Mouse (Mus musculus) neural tube, embryonic 14.5 days (tissue): ENCODE results near the gene Ror2. TPM values are rescaled to one million over a fixed set of nuclear protein-coding genes. Genes with fewer than 3 reads are reported as not detected.

Source experiments
- ATAC-seq: fragments of 200-750 bp; cut with Nextera tagmentation; 2 replicates; pipeline ENCODE4 v1.8.0; 2017; ENCODE audit warnings: low read depth, mild to moderate bottlenecking, moderate TSS enrichment, moderate library complexity
- H3K27ac ChIP-seq: fragments of 300-500 bp; sonication (generic); 2 replicates; pipeline ENCODE4 v1.5.1; 2014; ENCODE audit warnings: low read depth, mild to moderate bottlenecking, control low read depth, low read length, moderate library complexity, mixed read lengths
- H3K27me3 ChIP-seq: fragments of 300-500 bp; sonication (generic); 2 replicates; pipeline ENCODE4 v1.6.1; 2014; ENCODE audit warnings: low read length; ENCODE audit not compliant: control insufficient read depth, insufficient read depth
- H3K36me3 ChIP-seq: fragments of 300-500 bp; sonication (generic); 2 replicates; pipeline ENCODE4 v1.6.1; 2014; ENCODE audit warnings: low read length, mixed read lengths; ENCODE audit not compliant: control insufficient read depth, insufficient read depth
- H3K4me1 ChIP-seq: fragments of 300-500 bp; sonication (generic); 2 replicates; pipeline ENCODE4 v1.6.1; 2014; ENCODE audit warnings: low read length; ENCODE audit not compliant: control insufficient read depth, insufficient read depth
- H3K4me2 ChIP-seq: fragments of 300-500 bp; sonication (generic); 2 replicates; pipeline ENCODE4 v1.6.1; 2014; ENCODE audit warnings: mild to moderate bottlenecking, low read depth, low read length, control low read depth
- H3K4me3 ChIP-seq: fragments of 300-500 bp; sonication (generic); 2 replicates; pipeline ENCODE4 v1.5.1; 2014; ENCODE audit warnings: low read depth, low read length, control low read depth, mixed read lengths
- H3K9ac ChIP-seq: fragments of 300-500 bp; sonication (generic); replicated peaks from 2 replicates; pipeline ENCODE4 v1.6.1; 2014; ENCODE audit warnings: low read depth, mild to moderate bottlenecking, control low read depth, low read length, mixed read lengths
- H3K9me3 ChIP-seq: fragments of 300-500 bp; sonication (generic); 2 replicates; pipeline ENCODE4 v1.6.1; 2016; ENCODE audit warnings: low read length; ENCODE audit not compliant: control insufficient read depth
- WGBS: fragments of 180-500 bp; shearing (Covaris S2); extraction: QIAGEN DNeasy Blood & Tissue Kit; methylation state at CpG from one replicate; pipeline ENCODE4 v1.1.7; 2014; 5-methylcytosine and 5-hydroxymethylcytosine counted together
- polyA plus RNA-seq: library from polyadenylated mRNA; unstranded; fragments of >200 nt; fragmentation: Nextera tagmentation; extraction: Ambion mirVana; gene quantifications from 2 replicates; pipeline ENCODE4 v1.2.1, GENCODE M21; 2014

Ror2 gene
- polyA plus RNA-seq, 1 experiment from 2014 or later = 1.1 TPM

DNA sequence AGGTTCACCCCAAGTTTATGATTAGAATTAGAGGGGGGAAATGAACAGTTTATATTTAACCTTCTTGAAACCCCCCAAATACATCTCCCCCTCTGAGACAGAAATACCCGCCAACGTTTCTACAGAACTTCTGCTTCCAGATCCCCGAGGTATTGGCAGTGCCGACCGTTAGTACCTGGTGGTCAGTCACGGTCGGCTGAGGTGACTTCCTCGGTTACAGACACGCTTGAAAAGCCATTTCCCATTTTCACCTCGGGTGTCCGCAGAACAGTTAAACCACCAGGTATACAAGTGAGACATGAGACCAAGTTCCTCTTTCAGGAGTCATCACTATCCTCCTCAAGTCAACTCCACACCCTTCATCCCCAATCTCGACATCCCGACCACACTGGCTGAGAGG, 179.2 kb downstream of the Ror2 start:
- Histone ChIP-seq H3K9ac (no peak overlapping the region), H3K4me2 (no peak overlapping the region), H3K4me3 (no peak overlapping the region), H3K9me3 (no peaks in the 10 kb centered on the region), H3K27ac (no peak overlapping the region), H3K27me3 (no peaks in the 10 kb centered on the region), H3K36me3 (no peaks in the 10 kb centered on the region), H3K4me1 (0 out of 2 replicates have a peak, but pooled peaks cover 3% of the 10 kb centered on the region)
- 91% methylated on average over 13 of the region's 13 CpGs for WGBS
- ATAC-seq = no peak

- Histone ChIP-seq H3K4me2 (no peak overlapping the region), H3K9me3 (no peaks in the 10 kb centered on the region), H3K27ac (no peak overlapping the region), H3K9ac (no peak overlapping the region), H3K36me3 (no peaks in the 10 kb centered on the region), H3K4me3 (no peak overlapping the region), H3K4me1 (no peaks in the 10 kb centered on the region; the same call in 1 of the 2 replicates), H3K27me3 (no peaks in the 10 kb centered on the region)
- ATAC-seq = no peak
- WGBS = 37% methylated on average over 17 of the region's 17 CpGs
These were observed 185.9 kb downstream of the Ror2 start for GRCm38 (mm10) chr13:53099771-53100682.

DNA sequence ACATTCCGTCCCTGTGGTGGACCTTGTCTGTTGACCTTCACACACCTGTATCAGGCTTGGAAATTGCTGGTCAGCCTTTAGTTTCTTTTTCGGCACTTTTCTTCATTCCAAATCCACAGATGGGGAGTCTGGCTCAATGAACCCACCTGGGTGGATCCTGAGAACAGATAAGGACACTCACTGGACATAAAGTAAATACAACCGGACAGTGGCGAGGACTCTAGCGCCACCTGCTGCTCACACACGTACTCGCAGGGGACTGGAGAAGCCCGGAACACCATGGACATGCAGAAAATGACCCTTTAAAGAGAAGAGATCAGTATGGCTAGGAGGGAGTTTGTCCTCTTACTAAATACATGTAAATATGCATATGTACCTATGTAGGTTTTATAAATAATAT, 189.3 kb downstream of the Ror2 start:
- Histone ChIP-seq H3K9ac (no peak overlapping the region), H3K4me3 (no peak overlapping the region), H3K4me2 (no peak overlapping the region), H3K4me1 (no peaks in the 10 kb centered on the region; the same call in 1 of the 2 replicates), H3K27ac (no peak overlapping the region), H3K9me3 (no peaks in the 10 kb centered on the region), H3K27me3 (no peaks in the 10 kb centered on the region), H3K36me3 (no peaks in the 10 kb centered on the region)
- peak; percentile 44; the same call in 1 of the 2 replicates for ATAC-seq
- WGBS = 16% methylated on average over 8 of the region's 8 CpGs

DNA sequence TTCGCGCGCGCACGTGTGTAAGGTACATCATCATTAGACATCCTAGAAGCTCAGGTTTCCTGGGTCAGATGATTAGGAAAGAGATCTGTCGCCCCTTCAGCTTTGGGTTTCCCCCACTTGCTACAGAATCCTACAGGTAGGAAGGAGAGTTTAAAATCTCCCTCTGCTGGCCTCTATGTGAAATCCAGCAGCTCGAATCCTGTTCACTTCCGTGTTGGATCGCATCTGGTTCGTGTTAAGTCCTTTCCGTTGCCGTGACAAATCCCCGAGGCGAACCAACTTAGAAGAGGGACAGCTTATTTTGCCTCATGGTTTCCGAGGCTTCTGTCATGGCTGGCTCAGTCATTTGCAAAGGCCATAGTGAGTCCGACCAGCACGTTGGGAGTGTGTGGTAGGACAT, 190.7 kb downstream of the Ror2 start:
- H3K4me1 ChIP-seq = no peaks in the 10 kb centered on the region; the same call in 1 of the 2 replicates
- H3K9ac ChIP-seq = no peak overlapping the region
- no peaks in the 10 kb centered on the region for H3K27me3 ChIP-seq
- no peaks in the 10 kb centered on the region for H3K9me3 ChIP-seq
- no peak overlapping the region for H3K4me2 ChIP-seq
- WGBS = 85% methylated on average over 17 of the region's 17 CpGs
- H3K27ac ChIP-seq = no peak overlapping the region
- ATAC-seq = no peak
- H3K4me3 ChIP-seq = no peak overlapping the region
- H3K36me3 ChIP-seq = no peaks in the 10 kb centered on the region

- Histone ChIP-seq H3K9ac (no peak overlapping the region), H3K4me2 (no peak overlapping the region), H3K4me1 (no peaks in the 10 kb centered on the region), H3K36me3 (no peaks in the 10 kb centered on the region), H3K27ac (no peak overlapping the region), H3K4me3 (no peak overlapping the region), H3K9me3 (no peaks in the 10 kb centered on the region), H3K27me3 (no peaks in the 10 kb centered on the region)
- no peak for ATAC-seq
- WGBS = 84% methylated on average over 8 of the region's 8 CpGs
These were observed 191.3 kb downstream of the Ror2 start for GRCm38 (mm10) chr13:53094658-53095057.

GRCm38 (mm10) chr13:53093407-53093806, 192.5 kb downstream of the Ror2 start:
- Histone ChIP-seq H3K27ac (no peak overlapping the region), H3K4me2 (no peak overlapping the region), H3K27me3 (no peaks in the 10 kb centered on the region), H3K36me3 (no peaks in the 10 kb centered on the region), H3K9me3 (no peaks in the 10 kb centered on the region), H3K4me1 (no peaks in the 10 kb centered on the region), H3K4me3 (no peak overlapping the region), H3K9ac (no peak overlapping the region)
- 57% methylated on average over 4 of the region's 4 CpGs for WGBS
- ATAC-seq = no peak

DNA sequence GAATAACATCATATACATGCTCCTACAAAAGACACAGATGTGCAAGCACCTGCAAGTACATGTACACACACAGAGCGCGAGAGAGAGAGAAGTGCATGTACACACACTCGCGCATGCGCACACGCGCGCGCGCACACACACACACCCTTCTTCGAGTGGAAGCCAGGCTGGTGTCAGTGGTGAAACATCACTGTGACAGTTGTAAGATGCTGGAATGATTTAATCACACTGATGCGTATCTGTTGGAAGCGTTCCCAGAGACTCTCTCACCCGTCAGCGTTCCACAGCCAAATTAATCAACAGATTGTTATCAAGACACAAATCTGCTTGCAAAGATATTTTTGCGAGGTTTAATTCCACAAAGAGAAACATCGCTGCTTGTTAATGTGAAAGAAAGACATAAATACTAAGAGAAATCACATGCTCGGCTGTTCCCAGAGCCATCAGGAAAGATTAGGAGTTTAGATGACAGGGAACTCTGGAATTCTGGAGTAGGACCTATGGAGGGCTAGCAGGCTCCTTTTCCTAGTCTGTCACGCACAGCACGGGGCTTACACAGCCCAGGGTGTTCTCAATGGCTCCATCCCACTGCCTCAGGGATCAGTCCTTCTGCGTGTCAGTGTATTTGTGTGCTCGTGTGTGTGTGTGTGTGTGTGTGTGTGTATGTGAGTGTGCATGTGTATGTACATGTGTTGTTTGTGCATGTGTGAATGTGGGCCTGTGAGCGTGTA, 199.2 kb downstream of the Ror2 start:
- 79% methylated on average over 23 of the region's 23 CpGs for WGBS
- H3K4me2 ChIP-seq = no peak overlapping the region
- H3K4me1 ChIP-seq = no peaks in the 10 kb centered on the region
- no peak overlapping the region for H3K9ac ChIP-seq
- H3K9me3 ChIP-seq = no peaks in the 10 kb centered on the region
- H3K4me3 ChIP-seq = no peak overlapping the region
- H3K27ac ChIP-seq = no peak overlapping the region
- H3K36me3 ChIP-seq = no peaks in the 10 kb centered on the region
- no peak for ATAC-seq
- H3K27me3 ChIP-seq = no peaks in the 10 kb centered on the region

DNA sequence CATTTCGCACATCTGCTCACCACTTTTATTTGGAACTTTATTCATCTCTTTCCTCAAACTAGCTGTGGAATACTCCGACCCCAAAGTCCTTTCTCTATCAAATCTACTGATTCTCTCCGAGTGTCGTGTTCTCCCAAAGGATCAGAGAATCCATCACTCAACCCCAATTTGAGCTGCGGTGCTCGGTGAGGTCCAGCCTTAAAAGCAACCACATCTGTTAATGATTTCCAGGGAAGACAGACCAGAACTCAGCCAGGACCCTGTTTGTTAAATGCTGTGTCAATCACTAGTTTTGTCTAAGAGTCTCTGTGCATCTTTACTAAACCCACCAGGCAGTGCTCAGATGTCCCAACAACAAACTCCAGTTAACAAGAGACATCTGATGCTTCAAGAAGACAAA, 204.1 kb downstream of the Ror2 start:
- Histone ChIP-seq H3K27me3 (no peaks in the 10 kb centered on the region), H3K4me1 (peaks cover 5% of the 10 kb centered on the region; the same call in 1 of the 2 replicates), H3K27ac (no peak overlapping the region), H3K9ac (no peak overlapping the region), H3K4me3 (no peak overlapping the region), H3K36me3 (no peaks in the 10 kb centered on the region), H3K4me2 (no peak overlapping the region), H3K9me3 (no peaks in the 10 kb centered on the region)
- 61% methylated on average over 6 of the region's 6 CpGs for WGBS
- no peak for ATAC-seq
